Mouse (Mus musculus) hindbrain, postnatal 0 days (tissue): ENCODE data around the gene Thbd. TPM values are rescaled to one million over a fixed set of nuclear protein-coding genes. Genes with fewer than 3 reads are reported as not detected.

Source experiments
- ATAC-seq: fragments of 200-750 bp; cut with Nextera tagmentation; 2 replicates; pipeline ENCODE4 v1.8.0; 2017; ENCODE audit warnings: mild to moderate bottlenecking, moderate TSS enrichment, moderate library complexity
- DNase-seq: peaks from one replicate; pipeline ENCODE4 v3.0.0-alpha.2; 2015; ENCODE audit warnings: low spot score
- H3K27ac ChIP-seq: fragments of 300-500 bp; sonication (generic); 2 replicates; pipeline ENCODE4 v1.5.1; 2014; ENCODE audit warnings: mild to moderate bottlenecking
- H3K27me3 ChIP-seq: fragments of 300-500 bp; sonication (generic); 2 replicates; pipeline ENCODE4 v1.6.1; 2014; ENCODE audit warnings: low read length, mixed read lengths; ENCODE audit not compliant: insufficient read depth
- H3K36me3 ChIP-seq: fragments of 300-500 bp; sonication (generic); 2 replicates; pipeline ENCODE4 v1.6.1; 2014; ENCODE audit warnings: low read length, mixed read lengths; ENCODE audit not compliant: insufficient read depth
- H3K4me1 ChIP-seq: fragments of 300-500 bp; sonication (generic); 2 replicates; pipeline ENCODE4 v1.6.1; 2014; ENCODE audit warnings: antibody characterized with exemption, low read length, mixed read lengths; ENCODE audit not compliant: insufficient read depth
- H3K4me2 ChIP-seq: fragments of 300-500 bp; sonication (generic); 2 replicates; pipeline ENCODE4 v1.6.1; 2014; ENCODE audit warnings: low read depth, mild to moderate bottlenecking, low read length, moderate library complexity, mixed read lengths
- H3K4me3 ChIP-seq: fragments of 300-500 bp; sonication (generic); 2 replicates; pipeline ENCODE4 v1.5.1; 2014; ENCODE audit warnings: low read length
- H3K9ac ChIP-seq: fragments of 300-500 bp; sonication (generic); replicated peaks from 2 replicates; pipeline ENCODE4 v1.6.1; 2014; ENCODE audit warnings: mild to moderate bottlenecking, low read length, moderate library complexity, mixed read lengths
- H3K9me3 ChIP-seq: fragments of 300-500 bp; sonication (generic); 2 replicates; pipeline ENCODE4 v1.6.1; 2016; ENCODE audit warnings: low read length, mixed read lengths
- CTCF ChIP-seq: IDR thresholded peaks from 2 replicates; pipeline ENCODE4 v1.5.1; 2016; ENCODE audit warnings: antibody characterized with exemption, control low read depth, low read depth
- WGBS: fragments of 180-500 bp; shearing (Covaris S2); extraction: QIAGEN DNeasy Blood & Tissue Kit; methylation state at CpG from one replicate; pipeline ENCODE4 v1.1.7; 2014; 5-methylcytosine and 5-hydroxymethylcytosine counted together
- polyA plus RNA-seq: library from polyadenylated mRNA; unstranded; fragments of >200 nt; fragmentation: Nextera tagmentation; extraction: Ambion mirVana; gene quantifications from 2 replicates; pipeline ENCODE4 v1.2.1, GENCODE M21; 2015
- total RNA-seq: library from RNA; depleted of rRNA; stranded (reverse); fragments of >200 nt; gene quantifications from 2 replicates; pipeline ENCODE4 v1.2.3, GENCODE M21; 2014

The Thbd gene
- total and polyA plus RNA-seq, 2 experiments from 2014 or later = 13.3 to 31.7 TPM

- Histone ChIP-seq H3K27me3 (peaks cover 4% of the 10 kb centered on the region), H3K4me1 (no peaks in the 10 kb centered on the region), H3K36me3 (no peaks in the 10 kb centered on the region), H3K9me3 (no peaks in the 10 kb centered on the region), H3K4me3 (no peak overlapping the region), H3K27ac (no peak overlapping the region), H3K4me2 (peak overlapping the region; percentile 87), H3K9ac (no peak overlapping the region)
- DNase-seq (no peak), ATAC-seq (no peak)
- TF ChIP-seq CTCF = no peak
- 67% methylated on average over 1 of the region's 1 CpGs for WGBS
Observed at GRCm38 (mm10) chr2:148397784-148398100, 10.2 kb downstream of the Thbd start.

DNA sequence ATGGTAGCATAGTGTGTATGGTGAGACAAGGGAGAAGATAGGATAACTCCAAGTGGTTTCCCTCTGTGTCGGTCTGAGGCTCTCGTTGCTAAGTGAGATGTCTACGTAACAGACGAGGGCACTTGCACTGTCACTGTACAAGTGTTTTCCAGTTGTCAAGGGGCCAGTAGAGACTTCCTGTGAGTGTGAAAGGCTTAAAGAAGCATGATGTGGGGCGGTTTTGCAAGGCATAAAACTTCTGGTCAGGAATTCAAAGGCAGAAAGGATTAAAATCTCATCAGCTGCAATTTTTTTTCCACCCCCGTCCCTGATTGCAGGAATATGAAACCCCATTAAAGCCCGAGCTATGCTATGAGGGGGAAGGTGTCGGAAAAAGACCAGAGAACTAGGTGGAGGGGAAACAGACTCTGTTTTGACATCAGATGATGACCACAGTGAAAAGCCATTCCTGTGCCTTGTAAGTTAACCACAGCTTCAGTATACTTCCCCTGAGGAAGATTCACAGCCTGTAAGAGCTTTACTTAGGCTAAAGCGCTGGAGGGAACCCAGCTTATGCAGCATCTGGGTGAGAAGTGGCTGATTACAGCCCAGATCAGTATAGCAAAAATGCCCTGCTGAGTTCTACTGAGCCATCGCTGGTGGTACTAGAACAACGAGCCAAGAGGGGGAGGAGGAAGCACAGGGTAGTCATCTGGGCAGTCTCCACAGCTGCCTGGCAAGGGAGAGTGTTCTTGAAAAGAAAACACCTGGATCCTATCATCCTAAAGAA is 10.8 kb downstream of the Thbd start:
- Histone ChIP-seq H3K4me3 (no peak overlapping the region), H3K27ac (no peak overlapping the region), H3K36me3 (no peaks in the 10 kb centered on the region), H3K9ac (no peak overlapping the region), H3K27me3 (peaks cover 4% of the 10 kb centered on the region), H3K9me3 (no peaks in the 10 kb centered on the region), H3K4me2 (peak overlapping the region; percentile 87), H3K4me1 (no peaks in the 10 kb centered on the region)
- DNase-seq = no peak
- no peak for ATAC-seq
- WGBS = 57% methylated on average over 11 of the region's 11 CpGs
- TF ChIP-seq CTCF = no peak

DNA sequence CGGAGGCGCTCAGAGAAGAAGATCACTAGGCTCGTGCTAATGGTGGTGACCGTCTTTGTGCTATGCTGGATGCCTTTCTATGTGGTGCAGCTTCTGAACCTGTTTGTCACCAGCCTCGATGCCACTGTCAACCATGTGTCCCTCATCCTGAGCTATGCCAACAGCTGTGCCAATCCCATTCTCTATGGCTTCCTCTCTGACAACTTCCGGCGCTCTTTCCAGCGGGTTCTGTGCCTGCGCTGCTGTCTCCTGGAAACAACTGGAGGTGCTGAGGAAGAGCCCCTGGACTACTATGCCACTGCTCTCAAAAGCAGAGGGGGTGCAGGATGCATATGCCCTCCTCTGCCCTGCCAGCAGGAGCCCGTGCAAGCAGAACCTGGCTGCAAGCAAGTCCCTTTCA is 11.8 kb downstream of the Thbd start:
- Histone ChIP-seq H3K4me3 (no peak overlapping the region), H3K4me1 (no peaks in the 10 kb centered on the region), H3K27ac (no peak overlapping the region), H3K9me3 (no peaks in the 10 kb centered on the region), H3K4me2 (peak overlapping the region; percentile 87), H3K27me3 (peaks cover 4% of the 10 kb centered on the region), H3K36me3 (no peaks in the 10 kb centered on the region), H3K9ac (no peak overlapping the region)
- 66% methylated on average over 10 of the region's 10 CpGs for WGBS
- DNase-seq (no peak), ATAC-seq (0 out of 2 replicates have a peak, but pooled peaks have one; percentile 1)
- TF ChIP-seq CTCF = no peak

DNA sequence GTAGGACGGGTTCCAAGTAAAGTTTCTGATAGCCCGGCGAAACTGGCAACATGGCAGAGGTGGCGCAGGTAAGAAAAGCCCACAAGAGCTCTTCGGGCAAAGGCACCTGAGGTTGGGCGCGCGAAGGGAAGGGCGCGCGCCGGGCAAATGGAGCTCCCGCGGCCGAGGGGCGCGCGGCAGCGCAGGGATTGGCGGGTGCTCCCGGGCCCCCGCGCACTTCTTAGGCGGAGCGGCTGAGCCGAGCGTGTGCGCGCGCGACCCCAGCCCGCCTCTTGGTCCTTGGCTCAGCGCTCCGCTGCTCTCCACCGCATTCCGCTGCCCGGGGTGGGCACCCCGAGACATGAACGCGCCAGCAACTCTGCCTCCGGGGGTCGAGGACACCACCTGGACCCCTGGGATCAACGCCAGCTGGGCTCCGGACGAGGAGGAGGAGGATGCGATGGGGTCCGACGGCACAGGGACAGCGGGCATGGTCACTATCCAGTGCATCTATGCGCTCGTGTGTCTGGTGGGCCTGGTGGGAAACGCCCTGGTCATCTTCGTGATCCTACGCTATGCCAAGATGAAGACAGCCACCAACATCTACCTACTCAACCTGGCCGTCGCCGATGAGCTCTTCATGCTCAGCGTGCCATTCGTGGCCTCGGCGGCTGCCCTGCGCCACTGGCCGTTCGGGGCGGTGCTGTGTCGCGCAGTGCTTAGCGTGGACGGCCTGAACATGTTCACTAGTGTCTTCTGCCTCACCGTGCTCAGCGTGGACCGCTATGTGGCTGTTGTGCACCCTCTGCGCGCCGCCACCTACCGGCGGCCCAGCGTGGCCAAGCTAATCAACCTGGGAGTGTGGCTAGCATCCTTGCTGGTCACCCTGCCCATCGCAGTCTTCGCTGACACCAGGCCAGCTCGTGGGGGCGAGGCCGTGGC is 12.6 kb downstream of the Thbd start, which contains the start of gene Sstr4:
Sstr4 (plus strand) TSS at position 214 of the 921 bp plus-strand sequence.
- H3K4me1 ChIP-seq = no peaks in the 10 kb centered on the region
- ATAC-seq (peak; percentile 85), DNase-seq (peak; percentile 71)
- H3K36me3 ChIP-seq = no peaks in the 10 kb centered on the region
- peak within 1 kb of the TSS; percentile 54 for H3K4me3 ChIP-seq
- H3K4me2 ChIP-seq = peak within 1 kb of the TSS; percentile 87
- WGBS = 5% methylated on average over 62 of the region's 83 CpGs
- peaks cover 4% of the 10 kb centered on the region for H3K27me3 ChIP-seq
- peak; percentile 84 for TF ChIP-seq CTCF
- no peak within 1 kb of the TSS for H3K27ac ChIP-seq
- peak within 1 kb of the TSS; percentile 47 for H3K9ac ChIP-seq
- no peaks in the 10 kb centered on the region for H3K9me3 ChIP-seq

GRCm38 (mm10) chr2:148393846-148394245 is 14.1 kb downstream of the Thbd start:
- ATAC-seq (no peak), DNase-seq (no peak)
- Histone ChIP-seq H3K36me3 (no peaks in the 10 kb centered on the region), H3K27ac (no peak overlapping the region), H3K4me1 (no peaks in the 10 kb centered on the region), H3K4me2 (no peak overlapping the region), H3K9ac (no peak overlapping the region), H3K27me3 (peaks cover 4% of the 10 kb centered on the region), H3K4me3 (no peak overlapping the region), H3K9me3 (no peaks in the 10 kb centered on the region)
- TF ChIP-seq CTCF = no peak

GRCm38 (mm10) chr2:148393149-148393548 is 14.8 kb downstream of the Thbd start:
- Histone ChIP-seq H3K27me3 (peaks cover 4% of the 10 kb centered on the region), H3K27ac (no peak overlapping the region)
- 88% methylated on average over 1 of the region's 1 CpGs for WGBS

More at GRCm38 (mm10) chr2:148393149-148393548, 14.8 kb downstream of the Thbd start:
- Histone ChIP-seq H3K9ac (no peak overlapping the region), H3K36me3 (no peaks in the 10 kb centered on the region), H3K9me3 (no peaks in the 10 kb centered on the region), H3K4me3 (no peak overlapping the region), H3K4me1 (no peaks in the 10 kb centered on the region), H3K4me2 (no peak overlapping the region)
- ATAC-seq = no peak
- no peak for DNase-seq
- TF ChIP-seq CTCF = no peak
